Mouse (Mus musculus): ENCODE measurements around the gene Tdrd9. TPM values are rescaled to one million over a fixed set of nuclear protein-coding genes. Genes with fewer than 3 reads are reported as not detected.

Tdrd9 gene
- polyA plus RNA-seq, 1 experiment, result not detected

GRCm38 (mm10) chr12:112080911-112081310 is 109.6 kb downstream of the Tdrd9 start:
- Histone ChIP-seq H3K27ac (ENCODE audit: insufficient read depth, low read depth, low read length) (no peak overlapping the region), H3K4me1 (ENCODE audit: control insufficient read depth, insufficient read depth, low read length) (no peaks in the 10 kb centered on the region), H3K36me3 (ENCODE audit: control insufficient read depth, insufficient read depth, low read length) (no peaks in the 10 kb centered on the region), H3K4me3 (ENCODE audit: insufficient read depth, low read depth, low read length) (no peak overlapping the region), H3K27me3 (replicated peaks; ENCODE audit: control insufficient read depth, insufficient read depth, low read length) (no peaks in the 10 kb centered on the region)
- TF ChIP-seq CTCF (conservative IDR thresholded peaks at IDR 0.05; ENCODE audit: insufficient read depth, insufficient read length, low read depth, low read length) (no peak), POLR2A (IDR thresholded peaks at IDR 0.05; ENCODE audit: low read depth, low read length) (no peak)
- WGBS, result 88% methylated on average over 4 of the region's 4 CpGs
- no peak for DNase-seq

- peak; percentile 42 for DNase-seq
- Histone ChIP-seq H3K36me3 (ENCODE audit: control insufficient read depth, insufficient read depth, low read length) (no peaks in the 10 kb centered on the region), H3K4me1 (ENCODE audit: control insufficient read depth, insufficient read depth, low read length) (no peaks in the 10 kb centered on the region), H3K27ac (ENCODE audit: insufficient read depth, low read depth, low read length) (no peak overlapping the region), H3K27me3 (replicated peaks; ENCODE audit: control insufficient read depth, insufficient read depth, low read length) (no peaks in the 10 kb centered on the region), H3K4me3 (ENCODE audit: insufficient read depth, low read depth, low read length) (no peak overlapping the region)
- 8% methylated on average over 1 of the region's 1 CpGs for WGBS
- no peak for TF ChIP-seq CTCF (conservative IDR thresholded peaks at IDR 0.05; ENCODE audit: insufficient read depth, insufficient read length, low read depth, low read length)
- no peak for TF ChIP-seq POLR2A (IDR thresholded peaks at IDR 0.05; ENCODE audit: low read depth, low read length)
Measured at GRCm38 (mm10) chr12:112082241-112082640, 110.9 kb downstream of the Tdrd9 start.

GRCm38 (mm10) chr12:112086250-112086649 is 114.9 kb downstream of the Tdrd9 start:
- no peak for DNase-seq
- Histone ChIP-seq H3K27ac (ENCODE audit: insufficient read depth, low read depth, low read length) (no peak overlapping the region), H3K4me3 (ENCODE audit: insufficient read depth, low read depth, low read length) (no peak overlapping the region), H3K36me3 (ENCODE audit: control insufficient read depth, insufficient read depth, low read length) (no peaks in the 10 kb centered on the region), H3K27me3 (replicated peaks; ENCODE audit: control insufficient read depth, insufficient read depth, low read length) (no peaks in the 10 kb centered on the region), H3K4me1 (ENCODE audit: control insufficient read depth, insufficient read depth, low read length) (no peaks in the 10 kb centered on the region)
- no peak for TF ChIP-seq CTCF (conservative IDR thresholded peaks at IDR 0.05; ENCODE audit: insufficient read depth, insufficient read length, low read depth, low read length)
- TF ChIP-seq POLR2A (IDR thresholded peaks at IDR 0.05; ENCODE audit: low read depth, low read length), result no peak
- 78% methylated on average over 3 of the region's 3 CpGs for WGBS

GRCm38 (mm10) chr12:112086726-112087125 is 115.4 kb downstream of the Tdrd9 start:
- WGBS, result 45% methylated on average over 6 of the region's 6 CpGs
- Histone ChIP-seq H3K4me1 (ENCODE audit: control insufficient read depth, insufficient read depth, low read length) (no peaks in the 10 kb centered on the region), H3K27ac (ENCODE audit: insufficient read depth, low read depth, low read length) (no peak overlapping the region), H3K4me3 (ENCODE audit: insufficient read depth, low read depth, low read length) (no peak overlapping the region), H3K36me3 (ENCODE audit: control insufficient read depth, insufficient read depth, low read length) (no peaks in the 10 kb centered on the region), H3K27me3 (replicated peaks; ENCODE audit: control insufficient read depth, insufficient read depth, low read length) (no peaks in the 10 kb centered on the region)
- DNase-seq, result no peak
- TF ChIP-seq POLR2A (IDR thresholded peaks at IDR 0.05; ENCODE audit: low read depth, low read length) (no peak), CTCF (conservative IDR thresholded peaks at IDR 0.05; ENCODE audit: insufficient read depth, insufficient read length, low read depth, low read length) (no peak)

GRCm38 (mm10) chr12:112088609-112089324 is 117.4 kb downstream of the Tdrd9 start:
- Histone ChIP-seq H3K4me3 (ENCODE audit: insufficient read depth, low read depth, low read length) (no peak overlapping the region), H3K4me1 (ENCODE audit: control insufficient read depth, insufficient read depth, low read length) (no peaks in the 10 kb centered on the region), H3K27me3 (replicated peaks; ENCODE audit: control insufficient read depth, insufficient read depth, low read length) (no peaks in the 10 kb centered on the region), H3K36me3 (ENCODE audit: control insufficient read depth, insufficient read depth, low read length) (no peaks in the 10 kb centered on the region), H3K27ac (ENCODE audit: insufficient read depth, low read depth, low read length) (no peak overlapping the region)
- DNase-seq, result no peak
- TF ChIP-seq CTCF (conservative IDR thresholded peaks at IDR 0.05; ENCODE audit: insufficient read depth, insufficient read length, low read depth, low read length) (no peak), POLR2A (IDR thresholded peaks at IDR 0.05; ENCODE audit: low read depth, low read length) (no peak)
- 59% methylated on average over 12 of the region's 12 CpGs for WGBS

GRCm38 (mm10) chr12:112091054-112091453 is 119.7 kb downstream of the Tdrd9 start:
- H3K4me1 ChIP-seq (ENCODE audit: control insufficient read depth, insufficient read depth, low read length), result no peaks in the 10 kb centered on the region
- no peaks in the 10 kb centered on the region for H3K27me3 ChIP-seq (replicated peaks; ENCODE audit: control insufficient read depth, insufficient read depth, low read length)
- H3K27ac ChIP-seq (ENCODE audit: insufficient read depth, low read depth, low read length), result no peak overlapping the region
- no peak overlapping the region for H3K4me3 ChIP-seq (ENCODE audit: insufficient read depth, low read depth, low read length)
- H3K36me3 ChIP-seq (ENCODE audit: control insufficient read depth, insufficient read depth, low read length), result no peaks in the 10 kb centered on the region
- TF ChIP-seq POLR2A (IDR thresholded peaks at IDR 0.05; ENCODE audit: low read depth, low read length) (no peak), CTCF (conservative IDR thresholded peaks at IDR 0.05; ENCODE audit: insufficient read depth, insufficient read length, low read depth, low read length) (peak; percentile 99)
- DNase-seq, result peak; percentile 81
- WGBS, result 5% methylated on average over 12 of the region's 12 CpGs

- H3K4me1 ChIP-seq (ENCODE audit: control insufficient read depth, insufficient read depth, low read length), result no peaks in the 10 kb centered on the region
- no peak for TF ChIP-seq CTCF (conservative IDR thresholded peaks at IDR 0.05; ENCODE audit: insufficient read depth, insufficient read length, low read depth, low read length)
- TF ChIP-seq POLR2A (IDR thresholded peaks at IDR 0.05; ENCODE audit: low read depth, low read length), result no peak
- no peak overlapping the region for H3K4me3 ChIP-seq (ENCODE audit: insufficient read depth, low read depth, low read length)
- WGBS, result 89% methylated on average over 8 of the region's 8 CpGs
- no peaks in the 10 kb centered on the region for H3K36me3 ChIP-seq (ENCODE audit: control insufficient read depth, insufficient read depth, low read length)
- H3K27me3 ChIP-seq (replicated peaks; ENCODE audit: control insufficient read depth, insufficient read depth, low read length), result no peaks in the 10 kb centered on the region
- no peak for DNase-seq
- no peak overlapping the region for H3K27ac ChIP-seq (ENCODE audit: insufficient read depth, low read depth, low read length)
Measured at GRCm38 (mm10) chr12:112094261-112094880, 123.0 kb downstream of the Tdrd9 start.

All from kidney, adult 2 months (tissue).